Mouse (Mus musculus) T-cell, adult 2 months (primary cell): ENCODE data around the gene Gm648.
"Not testable (repeated sequence)": the region's sequence is repeated elsewhere in the genome, so short reads cannot be mapped to it uniquely, and the experiment has no call there.

Source experiments
- DNase-seq: peaks from one replicate; pipeline ENCODE4 v3.0.0; 2022; ENCODE audit warnings: low spot score

Gene Gm648

GRCm38 (mm10) chrX:56549506-56549905 lies at the start of gene Gm648:
TSS of gene Gm648 (minus strand) at chrX:56549606.
- DNase-seq: no peak

GRCm38 (mm10) chrX:56597887-56598640 lies 48.7 kb upstream of the Gm648 start, which contains the start of gene Mmgt1:
TSS of gene Mmgt1 (minus strand) at chrX:56598069.
- peak; percentile 89 for DNase-seq

GRCm38 (mm10) chrX:56597219-56597886 lies 47.9 kb upstream of the Gm648 start:
- no peak for DNase-seq

DNA sequence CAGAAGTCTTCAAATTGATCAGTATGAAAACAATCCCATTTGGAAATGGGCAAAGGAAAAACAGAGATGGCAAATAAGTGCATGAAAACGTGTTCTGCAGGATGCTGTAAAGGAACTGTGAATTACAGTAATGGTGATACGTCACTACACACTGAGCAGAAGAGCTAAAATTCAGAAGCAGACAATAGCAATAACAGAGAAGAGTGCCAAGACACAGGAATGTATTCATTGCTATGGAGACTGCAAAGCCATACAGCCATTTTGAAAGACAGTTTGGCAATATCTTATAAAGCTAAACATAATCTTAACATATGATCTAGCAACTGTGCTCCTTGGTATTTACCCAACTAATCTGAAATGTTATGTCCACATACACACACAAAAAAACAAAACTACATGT lies 28.8 kb upstream of the Gm648 start:
- no peak for DNase-seq

GRCm38 (mm10) chrX:56572465-56572864 lies 23.1 kb upstream of the Gm648 start:
- peak; percentile 14 for DNase-seq

DNA sequence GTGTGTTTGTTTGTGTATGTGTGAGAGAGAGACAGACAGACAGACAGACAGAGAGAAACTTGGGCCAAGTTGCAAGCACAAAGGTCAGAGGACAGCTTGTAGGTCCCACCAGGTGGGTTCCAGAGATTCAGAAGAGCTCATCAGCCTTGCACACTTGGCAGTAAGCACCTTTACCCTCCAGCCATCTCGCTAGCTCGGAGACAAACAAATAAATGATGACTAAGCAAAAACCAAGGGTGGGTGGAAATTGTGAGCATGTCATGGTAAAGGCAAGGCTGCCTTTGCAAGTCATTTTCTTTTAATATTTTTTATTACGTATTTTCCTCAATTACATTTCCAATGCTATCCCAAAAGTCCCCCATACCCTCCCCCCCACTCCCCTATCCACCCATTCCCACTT lies 4.2 kb upstream of the Gm648 start:
- DNase-seq: no peak

- DNase-seq: no peak
Observed at GRCm38 (mm10) chrX:56537162-56537561, 12.2 kb downstream of the Gm648 start.

- peak; percentile 26 for DNase-seq
Observed at GRCm38 (mm10) chrX:56531266-56531665, 18.1 kb downstream of the Gm648 start.

DNA sequence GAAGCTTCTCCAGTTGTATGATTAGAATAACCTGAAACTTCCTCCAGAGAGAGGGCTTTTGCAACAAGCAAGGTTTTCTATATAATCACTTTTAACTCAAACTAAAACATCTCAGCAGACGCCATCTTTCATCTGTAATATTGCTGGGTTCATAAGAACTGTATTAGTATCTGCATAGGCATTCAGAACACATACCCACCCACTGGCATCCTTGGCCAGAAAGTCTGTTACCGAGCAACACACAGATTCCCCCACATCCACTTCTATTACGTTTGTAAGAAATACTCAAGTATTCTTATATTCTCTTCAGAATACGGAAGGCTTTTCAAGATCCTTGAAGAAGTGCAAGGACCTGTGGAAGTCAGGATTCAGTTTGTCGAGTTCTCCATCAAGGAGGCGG lies 25.0 kb downstream of the Gm648 start, which contains the start of gene Gm10477:
Gm10477 (plus strand) TSS at position 301 of the 400 bp plus-strand sequence.
- DNase-seq: not testable (repeated sequence)

GRCm38 (mm10) chrX:56497241-56497640 lies 52.2 kb downstream of the Gm648 start:
- no peak for DNase-seq
